Mouse (Mus musculus): ENCODE results near the gene Olfr44.

The Olfr44 gene

DNA sequence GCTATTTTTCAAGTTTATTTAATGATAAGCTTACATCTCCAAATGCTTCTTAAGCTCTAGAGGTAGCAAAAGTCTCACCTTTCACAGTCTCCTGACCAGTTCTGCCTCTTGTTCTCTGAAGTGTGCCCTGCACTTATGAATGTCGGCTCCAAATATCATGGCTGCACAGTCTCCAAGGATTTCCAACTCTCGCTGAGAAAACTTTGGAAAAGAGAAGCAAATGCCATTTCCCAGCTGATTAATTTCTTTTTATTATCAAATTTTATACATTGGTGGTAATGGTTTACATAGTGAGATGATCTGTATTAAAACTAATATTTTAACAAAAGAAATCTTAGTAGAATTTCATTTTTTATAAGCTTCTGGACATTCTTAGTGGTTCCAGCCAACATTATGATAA lies at the start of gene Olfr44:
Gene Olfr44, minus strand, starts transcription at position 101 of the 400 bp plus-strand sequence.
- DNase-seq (ENCODE audit: low spot score) = no peak

DNA sequence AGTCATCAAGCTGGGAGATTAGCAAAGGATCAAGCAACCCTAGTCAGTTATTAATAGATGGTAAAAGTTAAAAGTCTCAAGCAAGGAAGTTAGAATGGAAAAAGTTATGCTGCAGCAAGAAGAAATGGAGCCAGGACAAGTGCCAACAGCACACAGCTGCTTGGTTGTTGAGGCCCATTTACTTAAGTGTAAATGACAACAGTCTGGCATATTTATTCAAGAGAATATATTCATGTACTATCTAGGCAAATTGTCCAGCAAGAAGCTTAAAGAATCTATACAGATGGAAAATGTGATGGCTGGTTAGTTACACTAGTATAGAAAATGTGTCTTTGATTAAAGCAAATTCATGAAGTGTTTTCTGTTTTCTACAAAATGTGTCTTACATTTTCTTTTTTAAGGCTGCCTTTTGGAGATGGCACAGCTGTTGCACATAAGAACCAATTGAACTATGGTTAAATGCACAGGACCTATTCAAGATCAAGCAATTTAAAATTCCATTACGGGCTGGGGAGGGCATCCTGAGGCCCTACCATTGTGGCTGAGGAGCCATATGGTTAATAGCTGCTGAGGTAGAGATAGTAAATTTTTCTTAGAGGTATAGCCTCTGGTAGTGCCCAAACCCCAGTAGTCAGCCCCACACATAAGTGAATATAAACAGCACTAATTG lies 30.0 kb upstream of the Olfr44 start:
- no peak for DNase-seq (ENCODE audit: low spot score)

DNA sequence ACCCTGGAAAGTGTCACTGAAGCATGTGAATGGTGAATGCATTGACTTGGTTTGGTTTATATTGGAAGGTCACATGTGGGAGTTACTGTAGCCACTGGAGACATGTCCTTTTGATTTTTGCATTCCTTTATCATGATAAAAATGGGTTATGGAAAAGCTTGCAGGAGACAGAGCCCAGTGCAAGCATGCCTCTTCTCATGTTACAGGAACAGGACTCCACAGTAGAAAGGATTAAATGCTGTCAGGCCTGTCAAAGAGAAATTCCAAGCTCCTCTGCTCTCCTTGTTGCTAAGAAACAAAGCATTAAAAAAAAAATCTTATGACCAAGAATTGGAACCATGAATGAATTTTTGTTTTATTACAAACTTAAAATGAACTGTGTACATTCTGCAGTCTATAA lies 24.8 kb upstream of the Olfr44 start:
- DNase-seq (ENCODE audit: low spot score) = no peak

DNA sequence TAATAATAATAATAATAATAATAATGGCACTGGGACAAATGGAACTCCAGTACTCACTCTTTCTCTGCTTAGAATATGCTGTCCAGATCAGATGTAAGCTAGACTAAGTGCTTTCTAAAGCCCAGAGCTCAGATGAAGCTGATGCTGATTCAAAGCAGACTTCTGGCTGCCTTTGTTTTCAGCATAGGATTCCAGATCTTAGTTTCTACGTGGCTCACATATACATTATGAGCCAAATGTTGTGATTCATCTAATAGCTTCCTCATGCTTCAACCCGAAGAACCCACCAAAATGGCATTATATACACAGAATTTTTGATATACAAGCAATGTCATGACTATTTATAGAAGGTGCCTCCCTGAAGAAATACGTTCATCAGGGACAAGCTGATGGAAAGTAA lies 21.7 kb upstream of the Olfr44 start, which contains the start of gene Olfr957:
Gene Olfr957, minus strand, starts transcription at position 279 of the 400 bp plus-strand sequence.
- no peak for DNase-seq (ENCODE audit: low spot score)

DNA sequence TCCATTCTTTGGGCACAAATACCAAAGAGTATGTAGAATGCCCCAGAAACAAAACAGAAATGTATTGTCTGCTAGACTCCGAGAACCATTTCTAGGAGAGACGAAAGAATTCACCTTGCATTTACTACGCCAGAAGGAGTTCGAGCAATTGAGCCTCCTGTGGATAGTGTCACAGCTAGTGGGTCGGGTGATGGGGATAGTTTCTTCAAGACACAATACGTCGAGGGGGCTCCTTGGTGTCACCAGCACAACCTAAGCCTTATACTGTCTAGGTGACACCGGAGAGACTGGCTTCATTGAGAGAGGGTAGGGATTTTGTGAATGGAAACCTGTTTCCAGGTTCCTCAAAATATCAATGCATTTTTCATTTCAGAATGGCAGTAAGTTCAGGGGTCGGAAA lies 15.6 kb upstream of the Olfr44 start:
- no peak for DNase-seq (ENCODE audit: low spot score)

DNA sequence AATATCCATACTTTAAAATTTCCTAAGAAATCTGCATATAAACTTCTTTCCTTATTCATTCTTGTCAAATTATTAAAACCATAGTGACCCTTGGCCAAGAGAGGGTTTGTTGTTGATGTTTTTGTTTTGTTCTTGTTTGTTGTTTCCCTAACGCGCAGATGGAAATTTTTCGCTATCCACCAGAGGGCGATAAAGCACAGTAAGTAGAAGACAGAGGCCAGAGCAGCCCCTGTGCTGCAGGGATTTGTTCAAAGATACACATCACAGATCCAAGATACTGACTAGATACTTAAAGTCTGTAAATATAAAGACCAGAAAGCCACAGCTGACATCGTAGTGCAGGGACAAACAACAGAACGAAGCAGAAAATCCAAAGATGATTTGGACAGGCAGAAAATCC lies 15.2 kb upstream of the Olfr44 start:
- DNase-seq (ENCODE audit: low spot score) = peak; percentile 35

DNA sequence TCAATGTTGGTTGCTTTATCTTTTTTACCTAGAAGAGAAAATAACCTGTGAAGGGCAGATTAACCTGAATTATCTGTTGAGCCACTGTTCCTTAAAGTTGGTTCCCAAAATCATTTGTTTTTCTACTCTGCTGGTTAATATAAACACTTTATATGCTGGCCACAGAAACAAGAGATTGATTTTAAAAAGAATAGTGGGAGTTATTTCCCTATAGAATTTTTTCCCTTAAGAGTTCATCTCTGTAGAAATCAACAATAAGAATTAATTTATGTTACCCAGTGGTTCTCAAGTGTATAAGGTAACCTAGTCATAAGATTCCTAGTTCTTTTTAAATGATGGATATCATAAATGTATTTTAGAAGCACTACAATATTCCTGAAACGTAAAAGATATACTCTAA lies 22.0 kb downstream of the Olfr44 start, which contains the start of gene Olfr955:
Gene Olfr955, minus strand, starts transcription at position 101 of the 400 bp plus-strand sequence.
- DNase-seq (ENCODE audit: low spot score) = no peak

DNA sequence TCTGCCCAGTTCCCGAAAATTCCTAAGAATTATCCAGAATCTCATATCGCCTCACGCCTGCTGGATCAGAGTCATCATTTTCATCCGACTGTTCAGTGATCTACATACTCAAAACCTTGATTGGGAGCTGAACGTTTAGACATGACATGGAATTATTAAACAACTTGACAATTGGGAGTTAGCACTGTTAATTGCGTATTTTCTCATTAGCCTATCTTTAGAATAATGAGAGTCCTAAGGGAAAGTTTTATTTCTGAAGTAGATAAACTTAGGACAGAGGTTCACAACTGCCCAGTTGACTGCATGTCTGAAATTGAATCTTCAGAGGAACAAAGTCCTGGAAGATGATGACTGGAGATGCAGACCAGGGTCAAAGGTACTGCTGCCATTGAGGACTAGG lies 37.4 kb downstream of the Olfr44 start, which contains the start of gene Olfr954:
Gene Olfr954, plus strand, starts transcription at position 301 of the 400 bp plus-strand sequence.
- DNase-seq (ENCODE audit: low spot score) = no peak
